Mouse (Mus musculus) stomach, embryonic 14.5 days (tissue): ENCODE measurements around the gene Sergef. TPM values are rescaled to one million over a fixed set of nuclear protein-coding genes. Genes with fewer than 3 reads are reported as not detected.

Source experiments
- ATAC-seq: fragments of 200-750 bp; cut with Nextera tagmentation; 2 replicates; pipeline ENCODE4 v1.8.0; 2017; ENCODE audit warnings: low read depth, moderate TSS enrichment; ENCODE audit not compliant: insufficient number of reproducible peaks, insufficient read depth, low FRiP score
- H3K27ac ChIP-seq: fragments of 300-500 bp; sonication (generic); 2 replicates; pipeline ENCODE4 v1.5.1; 2014; ENCODE audit warnings: mild to moderate bottlenecking, low read length, moderate library complexity, mixed read lengths
- H3K27me3 ChIP-seq: fragments of 300-500 bp; sonication (generic); 2 replicates; pipeline ENCODE4 v1.6.1; 2014; ENCODE audit warnings: low read length, control low read depth, mixed read lengths; ENCODE audit not compliant: control insufficient read depth, insufficient read depth
- H3K36me3 ChIP-seq: fragments of 300-500 bp; sonication (generic); 2 replicates; pipeline ENCODE4 v1.6.1; 2014; ENCODE audit warnings: mild to moderate bottlenecking, control low read depth, low read length, moderate library complexity, mixed read lengths; ENCODE audit not compliant: control insufficient read depth, insufficient read depth
- H3K4me1 ChIP-seq: fragments of 300-500 bp; sonication (generic); 2 replicates; pipeline ENCODE4 v1.6.1; 2014; ENCODE audit warnings: low read length, control low read depth, mixed read lengths; ENCODE audit not compliant: control insufficient read depth, insufficient read depth
- H3K4me2 ChIP-seq: fragments of 300-500 bp; sonication (generic); replicated peaks from 2 replicates; pipeline ENCODE4 v1.6.1; 2014; ENCODE audit warnings: low read depth, low read length, control low read depth
- H3K4me3 ChIP-seq: fragments of 300-500 bp; sonication (generic); 2 replicates; pipeline ENCODE4 v1.5.1; 2014; ENCODE audit warnings: low read depth, low read length, control low read depth
- H3K9ac ChIP-seq: fragments of 300-500 bp; sonication (generic); replicated peaks from 2 replicates; pipeline ENCODE4 v1.6.1; 2014; ENCODE audit warnings: low read depth, mild to moderate bottlenecking, control low read depth, low read length, moderate library complexity, mixed read lengths
- H3K9me3 ChIP-seq: fragments of 300-500 bp; sonication (generic); 2 replicates; pipeline ENCODE4 v1.6.1; 2016; ENCODE audit warnings: low read depth, low read length, control low read depth; ENCODE audit not compliant: control insufficient read depth
- WGBS: fragments of 180-500 bp; shearing (Covaris S2); extraction: QIAGEN DNeasy Blood & Tissue Kit; methylation state at CpG from one replicate; pipeline ENCODE4 v1.1.7; 2014; 5-methylcytosine and 5-hydroxymethylcytosine counted together
- polyA plus RNA-seq: library from polyadenylated mRNA; unstranded; fragments of >200 nt; fragmentation: Nextera tagmentation; extraction: Ambion mirVana; gene quantifications from 2 replicates; pipeline ENCODE4 v1.2.1, GENCODE M21; 2014

The Sergef gene
- polyA plus RNA-seq, 1 experiment from 2014 or later, result 18.4 TPM

DNA sequence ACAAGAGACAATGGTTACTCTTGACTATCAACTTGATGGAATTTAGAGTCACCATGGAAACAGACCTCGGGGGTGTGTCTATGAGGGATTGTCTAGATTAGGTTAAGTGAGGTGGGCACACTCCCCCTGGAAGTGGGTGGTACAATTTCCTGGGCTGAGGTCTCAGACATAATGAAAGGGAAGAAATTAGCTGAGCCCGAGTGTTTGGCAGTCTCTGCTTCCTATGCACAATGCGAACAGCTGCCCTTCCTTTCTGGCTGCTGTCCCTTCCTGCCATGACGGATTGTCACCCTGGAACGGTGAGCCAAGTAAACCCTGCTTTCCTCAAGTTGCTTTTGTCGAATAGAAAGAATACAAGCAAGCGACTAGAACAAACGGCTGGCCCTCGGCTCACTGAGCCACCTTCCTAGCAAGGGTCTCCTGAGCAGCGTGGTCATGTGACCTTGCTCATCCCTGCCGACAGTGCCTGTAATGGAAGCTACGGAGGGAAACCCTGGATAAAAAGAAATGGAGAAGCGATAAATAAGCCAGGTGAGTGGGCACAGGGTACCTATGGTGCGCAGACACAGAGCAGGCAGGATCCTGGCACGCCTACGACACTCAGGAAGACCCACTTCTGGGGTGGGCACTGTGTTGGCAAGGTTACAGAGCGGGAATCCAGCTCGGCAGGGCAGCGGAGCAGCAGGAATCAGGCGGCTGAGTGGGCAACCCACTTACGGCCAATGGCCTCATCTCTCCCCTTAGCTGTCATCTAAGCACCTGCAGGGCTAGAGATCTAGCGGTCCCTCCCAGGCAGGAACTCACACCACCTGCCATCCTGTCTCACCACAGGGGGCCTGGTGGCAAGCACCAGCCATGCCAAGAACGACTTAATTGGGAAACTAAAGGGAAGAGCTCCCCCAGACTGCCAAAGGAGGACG, 130.0 kb downstream of the Sergef start:
- Histone ChIP-seq H3K27ac (no peak overlapping the region), H3K4me3 (no peak overlapping the region), H3K9me3 (no peaks in the 10 kb centered on the region), H3K27me3 (no peaks in the 10 kb centered on the region), H3K4me1 (no peaks in the 10 kb centered on the region; the same call in 1 of the 2 replicates), H3K4me2 (no peak overlapping the region), H3K36me3 (no peaks in the 10 kb centered on the region), H3K9ac (no peak overlapping the region)
- WGBS, result 54% methylated on average over 24 of the region's 24 CpGs
- no peak for ATAC-seq

DNA sequence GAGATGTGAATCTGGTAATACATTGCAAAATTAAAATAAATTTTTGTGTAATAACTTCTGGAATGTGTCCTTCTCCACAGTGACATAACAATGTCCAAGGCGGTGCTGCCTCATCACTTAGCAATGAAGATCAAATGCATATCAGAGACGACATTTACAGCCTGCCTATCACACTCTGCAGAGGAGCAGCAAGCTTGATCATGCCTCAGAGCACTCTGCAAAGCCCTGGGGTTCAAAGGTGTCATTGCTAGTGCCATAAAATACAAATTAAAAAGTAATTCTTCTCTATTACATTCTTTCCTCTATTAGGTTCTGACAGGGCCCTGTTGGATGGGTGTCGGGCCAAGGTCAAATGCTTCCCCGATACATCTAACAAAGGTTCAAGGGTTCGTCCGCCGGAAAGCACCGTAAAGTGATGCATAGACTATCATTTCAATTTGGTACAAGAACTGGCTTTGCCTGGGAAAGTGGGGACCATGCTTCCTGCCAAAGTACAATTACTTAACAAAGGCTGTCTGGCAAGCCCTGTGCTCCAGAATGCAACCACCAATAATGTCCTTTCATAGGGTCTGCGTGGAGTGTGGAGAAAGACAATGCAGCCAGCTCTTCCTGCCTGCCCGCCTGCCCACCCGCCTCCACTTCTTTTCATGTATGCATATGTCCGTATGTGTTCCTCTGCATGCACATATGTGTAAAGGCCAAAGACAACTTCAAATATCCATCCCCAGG, 130.9 kb downstream of the Sergef start:
- Histone ChIP-seq H3K36me3 (no peaks in the 10 kb centered on the region), H3K4me1 (no peaks in the 10 kb centered on the region; the same call in 1 of the 2 replicates), H3K4me3 (no peak overlapping the region), H3K9me3 (no peaks in the 10 kb centered on the region), H3K27ac (no peak overlapping the region), H3K27me3 (no peaks in the 10 kb centered on the region), H3K9ac (no peak overlapping the region), H3K4me2 (no peak overlapping the region)
- 56% methylated on average over 12 of the region's 12 CpGs for WGBS
- ATAC-seq, result no peak

DNA sequence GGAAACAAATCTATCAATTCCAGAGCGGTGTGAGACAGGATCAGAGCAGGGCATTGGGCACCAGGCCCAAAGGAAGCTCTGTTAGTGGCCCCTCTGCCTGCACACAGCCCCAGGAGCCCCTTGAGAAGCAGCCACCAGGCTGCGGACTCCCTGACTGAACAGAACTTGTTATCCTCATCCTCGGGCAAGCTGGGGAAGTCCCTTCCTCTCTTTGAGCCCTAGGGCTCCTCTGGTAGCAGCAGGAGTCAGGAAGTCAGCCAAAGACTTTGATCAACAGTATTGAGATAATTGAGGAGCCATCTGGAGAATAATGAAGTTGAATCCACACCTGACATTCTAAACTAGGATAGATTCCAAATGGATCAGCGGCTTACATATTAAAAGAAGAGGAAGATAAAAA, 135.4 kb downstream of the Sergef start:
- Histone ChIP-seq H3K27ac (no peak overlapping the region), H3K9me3 (no peaks in the 10 kb centered on the region), H3K27me3 (no peaks in the 10 kb centered on the region), H3K4me3 (no peak overlapping the region), H3K36me3 (no peaks in the 10 kb centered on the region), H3K4me2 (no peak overlapping the region), H3K4me1 (no peaks in the 10 kb centered on the region), H3K9ac (no peak overlapping the region)
- 53% methylated on average over 4 of the region's 4 CpGs for WGBS
- no peak for ATAC-seq

DNA sequence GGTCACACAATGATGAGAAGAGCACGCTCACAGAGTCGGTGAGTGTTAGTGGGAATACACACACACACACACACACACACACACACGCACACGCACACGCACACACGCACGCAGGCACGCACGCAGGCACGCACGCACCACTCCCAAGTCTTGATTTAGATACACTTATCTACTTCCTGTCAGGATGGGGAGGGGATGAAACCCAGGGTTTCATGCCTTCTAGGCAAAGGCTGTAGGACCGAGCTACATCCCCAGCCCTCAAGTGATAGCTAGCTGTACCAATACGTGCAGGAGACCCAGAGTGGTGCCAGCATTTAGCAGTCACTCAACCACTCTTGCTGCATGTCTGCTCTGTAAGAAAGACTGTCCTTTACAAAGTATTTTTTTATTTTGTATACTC, 137.0 kb downstream of the Sergef start:
- no peak for ATAC-seq
- no peaks in the 10 kb centered on the region for H3K9me3 ChIP-seq
- 69% methylated on average over 13 of the region's 13 CpGs for WGBS

DNA sequence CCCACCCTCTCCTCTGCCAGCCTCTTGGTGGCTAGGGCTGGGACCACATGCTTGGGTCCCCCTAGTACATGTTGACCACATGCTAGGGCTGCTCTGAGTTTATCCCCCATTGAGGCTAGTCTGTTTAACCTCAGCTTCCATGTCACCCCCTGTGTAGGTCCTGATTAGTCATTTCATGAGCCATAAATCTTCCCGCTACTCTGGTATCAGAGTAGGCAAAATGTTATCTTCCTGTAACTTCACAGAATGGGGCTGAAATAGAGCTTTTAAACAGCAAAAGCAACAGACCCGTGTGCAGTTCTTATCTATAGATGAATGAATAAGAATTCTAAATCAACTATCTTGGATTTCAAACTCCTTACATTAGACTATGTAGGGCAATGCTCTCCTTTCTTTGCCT, 138.1 kb downstream of the Sergef start:
- Histone ChIP-seq H3K27me3 (no peaks in the 10 kb centered on the region), H3K4me2 (no peak overlapping the region), H3K36me3 (no peaks in the 10 kb centered on the region), H3K4me1 (no peaks in the 10 kb centered on the region), H3K9ac (no peak overlapping the region), H3K9me3 (no peaks in the 10 kb centered on the region), H3K4me3 (no peak overlapping the region), H3K27ac (no peak overlapping the region)
- no peak for ATAC-seq
- WGBS, result 67% methylated on average over 2 of the region's 2 CpGs

More for the DNA sequence above, 137.0 kb downstream of the Sergef start:
- Histone ChIP-seq H3K36me3 (no peaks in the 10 kb centered on the region), H3K27me3 (no peaks in the 10 kb centered on the region), H3K4me3 (no peak overlapping the region), H3K9ac (no peak overlapping the region), H3K27ac (no peak overlapping the region), H3K4me1 (no peaks in the 10 kb centered on the region), H3K4me2 (no peak overlapping the region)

DNA sequence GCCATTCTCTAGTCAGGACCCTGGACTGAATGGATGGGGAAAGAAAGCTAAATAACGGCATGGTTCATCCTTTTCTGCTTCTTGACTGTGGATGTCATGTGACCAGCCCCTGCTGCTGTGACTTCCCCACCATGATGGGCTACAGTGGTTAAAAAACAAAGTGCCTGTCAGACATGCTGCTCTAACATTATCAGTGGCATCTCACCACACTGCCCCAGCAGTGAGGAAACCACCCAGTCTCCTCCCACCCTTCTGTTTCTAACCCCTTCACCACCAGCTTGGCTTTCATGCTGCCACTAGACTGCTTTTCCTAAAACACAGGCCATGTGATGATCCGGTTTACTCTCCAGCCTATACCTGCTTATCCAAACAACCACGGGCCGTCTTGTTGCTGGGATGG, 140.0 kb downstream of the Sergef start:
- Histone ChIP-seq H3K9me3 (no peaks in the 10 kb centered on the region), H3K4me3 (no peak overlapping the region), H3K9ac (no peak overlapping the region), H3K27me3 (no peaks in the 10 kb centered on the region), H3K4me1 (no peaks in the 10 kb centered on the region), H3K27ac (no peak overlapping the region), H3K4me2 (no peak overlapping the region), H3K36me3 (no peaks in the 10 kb centered on the region)
- WGBS, result 88% methylated on average over 4 of the region's 4 CpGs
- no peak for ATAC-seq

DNA sequence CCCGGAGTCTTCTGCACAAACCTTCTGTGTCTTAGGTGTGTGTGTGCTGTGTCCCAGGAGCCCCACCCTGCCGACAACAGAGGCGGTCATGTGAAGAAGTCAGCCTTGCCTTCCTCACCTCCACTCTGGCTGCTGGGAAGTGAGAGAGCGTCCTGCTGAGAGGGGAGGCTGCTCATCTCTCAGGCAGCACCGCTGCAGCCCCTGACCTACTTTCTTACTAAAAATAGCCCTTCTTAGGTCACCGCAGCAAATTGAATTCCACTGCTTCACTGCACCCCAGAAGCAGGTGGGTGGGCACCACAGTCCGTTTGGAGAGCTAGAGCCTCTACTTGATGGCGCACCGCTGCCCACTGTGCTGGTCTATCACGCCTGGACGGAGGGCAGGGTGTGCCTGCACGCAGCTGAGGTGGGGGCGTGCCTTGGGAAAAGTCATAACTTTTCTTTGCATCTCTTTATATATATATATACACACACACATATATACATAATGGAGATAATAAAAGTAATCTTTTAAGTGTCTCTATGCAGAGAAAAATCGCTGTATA, 147.4 kb downstream of the Sergef start:
- H3K27ac ChIP-seq, result no peak overlapping the region
- no peaks in the 10 kb centered on the region for H3K9me3 ChIP-seq
- H3K27me3 ChIP-seq, result no peaks in the 10 kb centered on the region
- WGBS, result 56% methylated on average over 14 of the region's 14 CpGs
- H3K36me3 ChIP-seq, result no peaks in the 10 kb centered on the region
- H3K4me1 ChIP-seq, result no peaks in the 10 kb centered on the region
- no peak overlapping the region for H3K4me2 ChIP-seq
- no peak overlapping the region for H3K9ac ChIP-seq
- no peak overlapping the region for H3K4me3 ChIP-seq
- no peak for ATAC-seq

DNA sequence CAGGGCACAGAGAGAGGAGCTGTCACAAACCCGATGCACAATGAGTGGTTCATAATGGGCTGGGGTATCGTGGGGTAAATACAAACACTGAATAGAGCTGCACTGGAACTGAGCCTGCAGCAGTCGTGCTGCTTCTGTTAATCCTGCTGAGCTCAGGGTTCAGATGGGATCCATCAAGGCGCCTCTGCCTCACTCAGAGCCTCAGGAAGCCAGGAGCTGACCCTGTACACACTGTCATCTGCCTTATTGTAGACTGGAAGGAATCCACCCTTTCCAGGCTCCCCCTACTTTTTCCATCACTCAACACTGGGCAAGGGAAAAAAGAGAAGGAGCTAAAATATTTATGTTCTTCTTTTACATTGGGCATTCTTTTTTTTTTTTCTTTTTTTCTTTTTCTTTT, 152.3 kb downstream of the Sergef start:
- Histone ChIP-seq H3K9me3 (no peaks in the 10 kb centered on the region), H3K27me3 (no peaks in the 10 kb centered on the region), H3K27ac (no peak overlapping the region), H3K36me3 (no peaks in the 10 kb centered on the region), H3K4me2 (no peak overlapping the region), H3K9ac (no peak overlapping the region), H3K4me3 (no peak overlapping the region), H3K4me1 (peaks cover 2% of the 10 kb centered on the region; the same call in 1 of the 2 replicates)
- no peak for ATAC-seq
- WGBS, result 34% methylated on average over 4 of the region's 4 CpGs
